Mouse (Mus musculus): Measurements from ENCODE around the gene Ing1. TPM values are rescaled to one million over a fixed set of nuclear protein-coding genes. Genes with fewer than 3 reads are reported as not detected.
A peak's percentile ranks its signal among the peaks of the same experiment; 100 is the strongest.

Gene Ing1
- polyA plus RNA-seq, 1 experiment from 2014 or later: 26.6 TPM

DNA sequence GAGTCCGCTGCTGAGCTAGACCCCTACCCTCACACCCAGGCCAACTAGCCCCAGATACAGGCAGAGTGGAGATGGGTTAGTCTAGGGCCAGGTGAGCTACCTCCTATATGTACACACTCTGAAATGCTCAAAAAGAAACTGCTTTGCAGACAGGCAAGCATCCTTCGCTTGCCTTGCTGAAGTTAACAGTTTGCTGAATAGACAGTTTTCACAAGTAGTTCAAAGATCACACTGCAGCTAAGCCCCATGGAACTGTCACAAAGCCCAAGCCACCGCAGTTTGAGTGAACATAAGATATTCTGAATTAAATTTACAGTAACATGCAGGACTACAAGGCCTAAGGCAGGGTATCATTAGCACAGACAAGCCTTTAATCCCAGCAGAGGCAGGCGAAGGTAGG is 16.3 kb upstream of the Ing1 start:
- Histone ChIP-seq H3K36me3 (ENCODE audit: control insufficient read depth, insufficient read depth, low read length) (peaks cover 58% of the 10 kb centered on the region), H3K9me3 (ENCODE audit: control insufficient read depth, low read length) (no peaks in the 10 kb centered on the region), H3K4me3 (ENCODE audit: control insufficient read depth in 1 of 2, insufficient read depth in 1 of 2, low read depth in 1 of 2, low read length in 2 of 2) (no peak overlapping the region), H3K4me2 (ENCODE audit: low read length) (no peak overlapping the region), H3K9ac (ENCODE audit: low read length) (no peak overlapping the region), H3K27ac (replicated peaks in 1 of 2; ENCODE audit: control insufficient read depth in 1 of 2, insufficient read depth in 1 of 2, low read depth in 2 of 2, low read length in 2 of 2) (no peak overlapping the region), H3K27me3 (ENCODE audit: control insufficient read depth, insufficient read depth, low read length) (no peaks in the 10 kb centered on the region), H3K4me1 (ENCODE audit: control insufficient read depth in 2 of 2, insufficient read depth in 2 of 2, low read length in 2 of 2) (peaks cover 0 to 5% of the 10 kb centered on the region in 2 experiments; a peak in 1 of 4 replicates)
- no peak for ATAC-seq (ENCODE audit: insufficient number of reproducible peaks, insufficient read depth, low FRiP score, low read depth)
- 90% methylated on average over 4 of the region's 4 CpGs for WGBS

DNA sequence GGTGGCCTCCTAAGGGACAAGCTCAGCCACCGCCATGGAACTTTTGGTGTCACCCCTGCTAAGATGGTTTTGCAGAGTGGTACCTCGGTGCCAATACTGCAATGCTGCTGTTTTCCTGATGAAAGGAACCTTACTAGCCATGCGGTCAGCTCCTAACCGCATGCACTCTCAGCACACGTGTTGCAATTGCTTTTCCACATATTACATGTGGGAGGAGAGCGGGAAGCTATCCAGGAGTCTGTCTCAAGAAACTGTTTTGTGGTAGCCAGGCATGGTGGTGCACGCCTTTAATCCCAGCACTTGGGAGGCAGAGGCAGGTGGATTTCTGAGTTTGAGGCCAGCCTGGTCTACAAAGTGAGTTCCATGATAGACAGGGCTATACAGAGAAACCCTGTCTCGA is 15.2 kb upstream of the Ing1 start:
- Histone ChIP-seq H3K9me3 (ENCODE audit: control insufficient read depth, low read length) (no peaks in the 10 kb centered on the region), H3K4me3 (ENCODE audit: control insufficient read depth in 1 of 2, insufficient read depth in 1 of 2, low read depth in 1 of 2, low read length in 2 of 2) (no peak overlapping the region), H3K4me2 (ENCODE audit: low read length) (no peak overlapping the region), H3K9ac (ENCODE audit: low read length) (no peak overlapping the region), H3K4me1 (ENCODE audit: control insufficient read depth in 2 of 2, insufficient read depth in 2 of 2, low read length in 2 of 2) (peaks cover 0 to 5% of the 10 kb centered on the region in 2 experiments; a peak in 1 of 4 replicates), H3K27ac (replicated peaks in 1 of 2; ENCODE audit: control insufficient read depth in 1 of 2, insufficient read depth in 1 of 2, low read depth in 2 of 2, low read length in 2 of 2) (no peak overlapping the region), H3K27me3 (ENCODE audit: control insufficient read depth, insufficient read depth, low read length) (no peaks in the 10 kb centered on the region), H3K36me3 (ENCODE audit: control insufficient read depth, insufficient read depth, low read length) (peaks cover 52% of the 10 kb centered on the region)
- WGBS: 92% methylated on average over 8 of the region's 8 CpGs
- ATAC-seq (ENCODE audit: insufficient number of reproducible peaks, insufficient read depth, low FRiP score, low read depth): no peak

DNA sequence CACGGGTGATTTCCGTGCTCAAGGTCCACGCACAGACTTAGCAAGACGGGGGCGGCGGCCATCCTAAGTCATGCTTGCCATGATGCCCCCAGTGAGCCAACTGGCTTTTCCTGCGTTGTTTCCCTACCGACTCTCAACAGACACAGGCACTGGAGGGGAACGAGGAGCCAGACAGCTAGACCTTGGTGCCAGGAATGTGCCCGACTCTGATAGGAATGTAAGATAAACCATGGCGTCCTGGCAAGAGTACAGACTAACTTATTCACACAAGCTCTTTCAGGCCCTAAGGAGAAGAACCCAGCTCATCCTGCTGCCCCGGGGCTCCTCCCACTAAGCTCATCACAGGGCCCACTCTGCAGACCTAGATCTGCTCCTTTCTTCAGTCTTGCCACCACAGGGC is 13.3 kb upstream of the Ing1 start:
- Histone ChIP-seq H3K4me3 (ENCODE audit: control insufficient read depth in 1 of 2, insufficient read depth in 1 of 2, low read depth in 1 of 2, low read length in 2 of 2) (no peak overlapping the region), H3K9me3 (ENCODE audit: control insufficient read depth, low read length) (no peaks in the 10 kb centered on the region), H3K9ac (ENCODE audit: low read length) (no peak overlapping the region), H3K4me2 (ENCODE audit: low read length) (no peak overlapping the region), H3K36me3 (ENCODE audit: control insufficient read depth, insufficient read depth, low read length) (peaks cover 57% of the 10 kb centered on the region), H3K4me1 (ENCODE audit: control insufficient read depth in 2 of 2, insufficient read depth in 2 of 2, low read length in 2 of 2) (peaks cover 0 to 5% of the 10 kb centered on the region in 2 experiments; a peak in 1 of 4 replicates), H3K27me3 (ENCODE audit: control insufficient read depth, insufficient read depth, low read length) (no peaks in the 10 kb centered on the region), H3K27ac (replicated peaks in 1 of 2; ENCODE audit: control insufficient read depth in 1 of 2, insufficient read depth in 1 of 2, low read depth in 2 of 2, low read length in 2 of 2) (no peak overlapping the region)
- ATAC-seq (ENCODE audit: insufficient number of reproducible peaks, insufficient read depth, low FRiP score, low read depth): no peak
- 77% methylated on average over 12 of the region's 12 CpGs for WGBS

DNA sequence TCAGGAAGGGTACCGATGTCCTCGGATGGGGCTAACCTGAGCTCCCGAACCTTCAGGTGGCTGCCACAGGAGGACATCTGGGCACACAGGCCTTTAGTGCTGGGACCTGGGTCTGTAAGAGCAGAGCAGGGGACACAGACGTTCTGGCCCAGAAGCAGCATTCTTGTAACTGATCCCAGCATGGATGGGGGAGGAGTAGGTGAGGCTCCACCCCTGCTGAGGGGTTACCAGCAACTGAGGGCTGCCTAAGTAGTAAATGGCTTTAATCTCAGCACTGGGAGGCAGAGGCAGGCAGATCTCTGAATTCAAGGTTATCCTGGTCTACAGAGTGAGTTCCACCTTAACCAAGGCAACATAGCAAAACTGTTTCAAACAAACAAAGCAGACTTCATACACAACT is 12.5 kb upstream of the Ing1 start:
- no peak for ATAC-seq (ENCODE audit: insufficient number of reproducible peaks, insufficient read depth, low FRiP score, low read depth)
- H3K4me1 ChIP-seq (ENCODE audit: control insufficient read depth in 2 of 2, insufficient read depth in 2 of 2, low read length in 2 of 2): peaks cover 0 to 5% of the 10 kb centered on the region in 2 experiments; a peak in 1 of 4 replicates
- peaks cover 57% of the 10 kb centered on the region for H3K36me3 ChIP-seq (ENCODE audit: control insufficient read depth, insufficient read depth, low read length)
- no peak overlapping the region for H3K9ac ChIP-seq (ENCODE audit: low read length)
- no peaks in the 10 kb centered on the region for H3K27me3 ChIP-seq (ENCODE audit: control insufficient read depth, insufficient read depth, low read length)
- no peak overlapping the region for H3K27ac ChIP-seq (replicated peaks in 1 of 2; ENCODE audit: control insufficient read depth in 1 of 2, insufficient read depth in 1 of 2, low read depth in 2 of 2, low read length in 2 of 2)
- no peak overlapping the region for H3K4me3 ChIP-seq (ENCODE audit: control insufficient read depth in 1 of 2, insufficient read depth in 1 of 2, low read depth in 1 of 2, low read length in 2 of 2)
- WGBS: 81% methylated on average over 4 of the region's 4 CpGs
- no peaks in the 10 kb centered on the region for H3K9me3 ChIP-seq (ENCODE audit: control insufficient read depth, low read length)
- H3K4me2 ChIP-seq (ENCODE audit: low read length): no peak overlapping the region

DNA sequence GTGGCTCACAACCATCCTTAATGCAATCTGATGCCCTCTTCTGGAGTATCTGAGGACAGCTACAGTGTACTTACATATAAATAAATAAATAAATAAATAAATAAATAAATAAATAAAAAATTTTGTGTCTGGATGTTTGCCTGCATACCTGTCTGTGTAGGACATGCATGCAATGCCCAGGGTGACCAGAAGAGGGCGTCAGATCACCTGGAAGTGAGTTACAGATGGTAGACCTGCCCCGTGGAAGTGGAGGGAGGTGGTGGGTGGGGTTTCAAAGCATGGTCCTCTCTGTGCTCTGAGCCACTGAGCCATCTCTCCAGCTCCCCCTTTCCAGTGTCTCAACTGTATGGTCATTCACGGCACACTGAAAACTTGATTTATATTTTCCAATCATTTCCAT is 11.0 kb upstream of the Ing1 start:
- no peak for ATAC-seq (ENCODE audit: insufficient number of reproducible peaks, insufficient read depth, low FRiP score, low read depth)
- H3K36me3 ChIP-seq (ENCODE audit: control insufficient read depth, insufficient read depth, low read length): peaks cover 53% of the 10 kb centered on the region
- 49% methylated on average over 3 of the region's 3 CpGs for WGBS

DNA sequence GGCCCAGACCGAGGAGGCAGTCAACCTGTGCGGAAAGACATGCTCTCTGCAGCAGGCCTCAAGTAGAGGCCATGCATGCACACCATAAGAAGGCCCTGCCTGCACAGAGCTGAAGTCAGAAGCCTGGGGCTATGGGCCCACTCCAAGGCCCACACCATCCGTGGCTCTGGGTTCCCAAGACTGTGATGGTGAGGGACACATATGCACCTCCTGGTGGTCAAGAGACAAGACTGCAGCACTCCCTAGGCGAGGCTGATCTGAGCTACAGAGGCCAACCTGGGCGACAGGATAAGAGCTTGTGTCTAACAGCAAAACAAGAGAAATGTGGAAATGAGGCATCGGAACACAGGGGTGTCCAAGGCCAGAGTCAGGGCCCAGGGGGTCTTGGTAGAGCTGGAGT is 8.3 kb upstream of the Ing1 start:
- Histone ChIP-seq H3K9ac (ENCODE audit: low read length) (no peak overlapping the region), H3K4me3 (ENCODE audit: control insufficient read depth in 1 of 2, insufficient read depth in 1 of 2, low read depth in 1 of 2, low read length in 2 of 2) (no peak overlapping the region), H3K27me3 (ENCODE audit: control insufficient read depth, insufficient read depth, low read length) (no peaks in the 10 kb centered on the region), H3K36me3 (ENCODE audit: control insufficient read depth, insufficient read depth, low read length) (peaks cover 30% of the 10 kb centered on the region), H3K4me1 (ENCODE audit: control insufficient read depth in 2 of 2, insufficient read depth in 2 of 2, low read length in 2 of 2) (peaks cover 0 to 15% of the 10 kb centered on the region in 2 experiments; a peak in 3 of 4 replicates), H3K9me3 (ENCODE audit: control insufficient read depth, low read length) (no peaks in the 10 kb centered on the region), H3K4me2 (ENCODE audit: low read length) (no peak overlapping the region), H3K27ac (replicated peaks in 1 of 2; ENCODE audit: control insufficient read depth in 1 of 2, insufficient read depth in 1 of 2, low read depth in 2 of 2, low read length in 2 of 2) (no peak overlapping the region)
- ATAC-seq (ENCODE audit: insufficient number of reproducible peaks, insufficient read depth, low FRiP score, low read depth): no peak
- WGBS: 64% methylated on average over 6 of the region's 6 CpGs

More for the DNA sequence above, 11.0 kb upstream of the Ing1 start:
- H3K4me3 ChIP-seq (ENCODE audit: control insufficient read depth in 1 of 2, insufficient read depth in 1 of 2, low read depth in 1 of 2, low read length in 2 of 2): no peak overlapping the region
- no peaks in the 10 kb centered on the region for H3K9me3 ChIP-seq (ENCODE audit: control insufficient read depth, low read length)
- H3K9ac ChIP-seq (ENCODE audit: low read length): no peak overlapping the region
- H3K27ac ChIP-seq (replicated peaks in 1 of 2; ENCODE audit: control insufficient read depth in 1 of 2, insufficient read depth in 1 of 2, low read depth in 2 of 2, low read length in 2 of 2): no peak overlapping the region
- no peak overlapping the region for H3K4me2 ChIP-seq (ENCODE audit: low read length)
- peaks cover 0 to 5% of the 10 kb centered on the region in 2 experiments; a peak in 1 of 4 replicates for H3K4me1 ChIP-seq (ENCODE audit: control insufficient read depth in 2 of 2, insufficient read depth in 2 of 2, low read length in 2 of 2)
- H3K27me3 ChIP-seq (ENCODE audit: control insufficient read depth, insufficient read depth, low read length): no peaks in the 10 kb centered on the region

DNA sequence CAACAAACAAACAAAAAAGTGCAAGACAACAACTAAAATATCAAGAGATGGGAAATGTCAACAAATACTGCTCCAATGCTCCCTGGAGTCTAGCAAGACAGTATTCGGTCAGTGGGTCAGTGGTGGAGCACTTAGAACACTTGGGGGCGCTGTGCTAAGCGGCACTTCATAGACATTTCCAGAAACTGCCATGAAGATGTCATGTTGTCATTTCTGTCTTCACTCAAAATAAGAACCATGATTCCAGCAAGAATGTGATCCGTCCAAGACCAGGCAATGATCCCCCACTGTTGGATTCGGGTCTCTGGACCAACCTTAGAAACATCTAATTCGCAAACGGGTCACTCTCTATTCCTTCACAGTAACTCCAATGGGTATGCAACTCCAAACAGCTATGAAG is 5.7 kb upstream of the Ing1 start:
- no peak for ATAC-seq (ENCODE audit: insufficient number of reproducible peaks, insufficient read depth, low FRiP score, low read depth)
- peaks cover 19% of the 10 kb centered on the region; the same call in 1 of the 2 replicates for H3K36me3 ChIP-seq (ENCODE audit: control insufficient read depth, insufficient read depth, low read length)
- H3K4me2 ChIP-seq (ENCODE audit: low read length): peak overlapping the region; percentile 72
- peak overlapping the region; percentile 81 to 85; a peak in 3 of 4 replicates for H3K4me3 ChIP-seq (ENCODE audit: control insufficient read depth in 1 of 2, insufficient read depth in 1 of 2, low read depth in 1 of 2, low read length in 2 of 2)
- no peaks in the 10 kb centered on the region for H3K27me3 ChIP-seq (ENCODE audit: control insufficient read depth, insufficient read depth, low read length)
- H3K4me1 ChIP-seq (ENCODE audit: control insufficient read depth in 2 of 2, insufficient read depth in 2 of 2, low read length in 2 of 2): peaks cover 0 to 17% of the 10 kb centered on the region in 2 experiments; a peak in 3 of 4 replicates
- peak overlapping the region; percentile 86 for H3K9ac ChIP-seq (ENCODE audit: low read length)
- H3K9me3 ChIP-seq (ENCODE audit: control insufficient read depth, low read length): no peaks in the 10 kb centered on the region
- peak overlapping the region in 1 of 2 experiments; percentile 89; a peak in 1 of 4 replicates for H3K27ac ChIP-seq (replicated peaks in 1 of 2; ENCODE audit: control insufficient read depth in 1 of 2, insufficient read depth in 1 of 2, low read depth in 2 of 2, low read length in 2 of 2)
- WGBS: 19% methylated on average over 7 of the region's 7 CpGs
